Mouse (Mus musculus): ENCODE results near the gene Slc13a5. TPM values are rescaled to one million over a fixed set of nuclear protein-coding genes. Genes with fewer than 3 reads are reported as not detected.

Gene Slc13a5
- polyA plus RNA-seq, 1 experiment from 2014 or later = 0.10 TPM

DNA sequence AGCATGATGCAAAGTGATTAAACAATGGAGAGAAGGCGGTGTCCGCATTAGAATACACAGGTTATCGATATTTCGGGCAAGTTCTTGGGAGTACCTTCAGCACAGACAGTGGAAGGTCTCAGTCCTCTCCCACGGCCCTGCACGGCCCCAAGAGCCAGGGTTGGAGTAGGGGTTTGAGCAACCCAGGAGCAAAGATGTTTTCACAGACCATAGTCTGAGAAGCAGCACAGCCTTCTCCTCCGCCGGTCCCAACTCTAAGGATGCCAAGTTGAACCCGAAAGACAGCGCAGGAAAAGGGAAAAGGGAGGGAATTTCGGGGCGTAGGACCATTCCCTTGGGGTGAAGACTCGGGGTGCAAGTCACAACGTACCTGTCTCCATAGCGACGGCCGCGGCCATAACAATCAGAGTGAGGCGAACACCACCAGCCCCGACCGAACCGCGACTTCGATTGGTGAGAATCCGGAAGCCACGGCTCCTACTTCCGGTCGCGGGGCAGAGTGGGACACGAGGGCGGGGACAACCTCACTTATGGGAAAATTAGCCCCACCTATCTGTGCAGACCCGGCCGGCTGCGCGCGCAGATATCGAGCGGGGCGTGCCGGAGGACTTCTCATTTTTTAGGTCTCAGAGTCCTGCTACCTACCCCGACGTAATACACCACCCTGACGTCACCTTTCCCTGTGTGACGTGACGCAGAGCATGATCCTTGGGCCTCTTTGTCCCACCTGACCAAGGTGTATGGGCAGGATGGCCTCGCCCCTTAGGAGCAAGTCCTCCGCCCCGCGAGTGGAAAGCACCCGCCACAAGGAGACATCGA, 52.2 kb downstream of the Slc13a5 start:
- peak; percentile 100 for DNase-seq (ENCODE audit: low spot score)
- 1% methylated on average over 51 of the region's 51 CpGs for WGBS
- Histone ChIP-seq H3K4me1 (peaks cover 12% of the 10 kb centered on the region), H3K27ac (peak overlapping the region; percentile 87), H3K27me3 (ENCODE audit: low read depth, poor library complexity, severe bottlenecking) (no peaks in the 10 kb centered on the region), H3K9me3 (replicated peaks) (no peaks in the 10 kb centered on the region), H3K4me3 (peak overlapping the region; percentile 73), H3K36me3 (peaks cover 32% of the 10 kb centered on the region)

DNA sequence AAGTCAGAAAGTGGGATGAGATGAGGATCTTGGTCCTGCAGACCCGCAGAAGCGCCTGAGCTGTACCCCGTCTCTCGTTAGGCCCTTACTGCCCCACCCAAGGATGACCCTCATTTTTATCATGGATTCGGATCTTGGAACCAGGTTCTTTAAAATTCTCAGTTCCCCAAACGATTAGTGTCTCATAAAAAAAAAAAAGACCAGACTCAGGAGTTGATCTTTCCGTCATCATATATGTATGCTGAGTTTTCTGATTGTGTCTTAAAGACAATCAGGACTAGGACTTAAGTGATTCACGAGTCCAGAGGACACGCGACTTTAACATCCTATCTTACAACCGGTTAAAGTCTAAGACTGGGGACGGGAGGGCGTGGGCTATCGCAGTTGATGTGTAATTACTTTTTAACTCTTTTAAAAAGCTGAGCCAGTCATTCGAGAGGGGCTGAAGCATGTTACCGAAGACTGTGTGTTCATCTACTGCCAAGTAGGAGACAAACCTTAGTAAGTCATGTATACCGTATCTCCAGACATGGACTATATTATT, 59.1 kb downstream of the Slc13a5 start:
- Histone ChIP-seq H3K9me3 (replicated peaks) (no peaks in the 10 kb centered on the region), H3K27me3 (ENCODE audit: low read depth, poor library complexity, severe bottlenecking) (no peaks in the 10 kb centered on the region), H3K27ac (peak overlapping the region; percentile 91), H3K4me1 (peaks cover 23% of the 10 kb centered on the region), H3K36me3 (peaks cover 44% of the 10 kb centered on the region), H3K4me3 (peak overlapping the region; percentile 92)
- 20% methylated on average over 17 of the region's 17 CpGs for WGBS
- no peak for DNase-seq (ENCODE audit: low spot score)

GRCm38 (mm10) chr11:72207204-72207833, 59.7 kb downstream of the Slc13a5 start, which contains the start of the genes 4933427D14Rik and Txndc17:
TSS of gene 4933427D14Rik (minus strand) at chr11:72207459.
TSS of gene Txndc17 (plus strand) at chr11:72207547.
- Histone ChIP-seq H3K4me1 (peaks cover 23% of the 10 kb centered on the region), H3K4me3 (peak within 1 kb of the TSS; percentile 92), H3K36me3 (peaks cover 39% of the 10 kb centered on the region), H3K9me3 (replicated peaks) (no peaks in the 10 kb centered on the region), H3K27ac (peak within 1 kb of the TSS; percentile 91), H3K27me3 (ENCODE audit: low read depth, poor library complexity, severe bottlenecking) (no peaks in the 10 kb centered on the region)
- WGBS = under 1% methylated on average over 42 of the region's 42 CpGs
- DNase-seq (ENCODE audit: low spot score) = peak; percentile 92

GRCm38 (mm10) chr11:72206341-72207203, 60.5 kb downstream of the Slc13a5 start, which contains the start of gene Gm43951:
TSS of gene Gm43951 (minus strand) at chr11:72206840.
- Histone ChIP-seq H3K9me3 (replicated peaks) (no peaks in the 10 kb centered on the region), H3K4me3 (peak within 1 kb of the TSS; percentile 92), H3K36me3 (peaks cover 39% of the 10 kb centered on the region), H3K4me1 (peaks cover 23% of the 10 kb centered on the region), H3K27me3 (ENCODE audit: low read depth, poor library complexity, severe bottlenecking) (no peaks in the 10 kb centered on the region), H3K27ac (peak within 1 kb of the TSS; percentile 91)
- WGBS = under 1% methylated on average over 43 of the region's 43 CpGs
- DNase-seq (ENCODE audit: low spot score) = no peak

- no peak for DNase-seq (ENCODE audit: low spot score)
- Histone ChIP-seq H3K27me3 (ENCODE audit: low read depth, poor library complexity, severe bottlenecking) (no peaks in the 10 kb centered on the region), H3K36me3 (peaks cover 34% of the 10 kb centered on the region), H3K9me3 (replicated peaks) (no peaks in the 10 kb centered on the region), H3K4me3 (peak overlapping the region; percentile 92; the same call in 1 of the 2 replicates), H3K27ac (no peak overlapping the region), H3K4me1 (peaks cover 23% of the 10 kb centered on the region)
- WGBS = 88% methylated on average over 6 of the region's 6 CpGs
Measured at GRCm38 (mm10) chr11:72205256-72205655, 61.8 kb downstream of the Slc13a5 start.

GRCm38 (mm10) chr11:72203440-72203839, 63.6 kb downstream of the Slc13a5 start:
- Histone ChIP-seq H3K27ac (no peak overlapping the region), H3K4me1 (peaks cover 23% of the 10 kb centered on the region), H3K27me3 (ENCODE audit: low read depth, poor library complexity, severe bottlenecking) (no peaks in the 10 kb centered on the region), H3K36me3 (peaks cover 32% of the 10 kb centered on the region), H3K4me3 (no peak overlapping the region), H3K9me3 (replicated peaks) (no peaks in the 10 kb centered on the region)
- WGBS = 81% methylated on average over 1 of the region's 1 CpGs
- DNase-seq (ENCODE audit: low spot score) = no peak

DNA sequence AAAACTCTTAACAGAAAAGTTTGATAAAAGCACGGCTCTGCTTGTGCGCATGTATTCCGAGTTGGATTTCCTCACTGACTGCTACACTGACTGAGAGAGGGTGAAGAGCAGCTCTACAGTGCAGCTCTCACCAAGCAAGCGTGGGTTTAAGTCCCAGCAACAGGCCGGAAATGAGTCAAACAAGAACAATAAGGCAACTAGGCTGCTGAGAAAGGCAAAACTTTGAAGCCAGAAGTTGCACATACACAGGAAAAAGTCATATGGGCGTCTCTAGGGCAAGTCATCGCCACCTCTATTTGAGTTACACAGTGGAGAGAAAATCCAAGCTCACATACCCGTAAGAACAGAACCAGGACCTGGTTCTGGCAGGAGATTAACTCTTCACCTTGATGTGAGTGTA, 70.5 kb downstream of the Slc13a5 start:
- Histone ChIP-seq H3K4me1 (no peaks in the 10 kb centered on the region), H3K4me3 (no peak overlapping the region), H3K9me3 (replicated peaks) (no peaks in the 10 kb centered on the region), H3K27ac (no peak overlapping the region), H3K27me3 (ENCODE audit: low read depth, poor library complexity, severe bottlenecking) (no peaks in the 10 kb centered on the region), H3K36me3 (peaks cover 77% of the 10 kb centered on the region)
- DNase-seq (ENCODE audit: low spot score) = no peak
- WGBS = 89% methylated on average over 8 of the region's 8 CpGs

- no peak for DNase-seq (ENCODE audit: low spot score)
- WGBS = 99% methylated on average over 2 of the region's 2 CpGs
- H3K4me1 ChIP-seq = no peaks in the 10 kb centered on the region
- H3K27ac ChIP-seq = no peak overlapping the region
- peaks cover 87% of the 10 kb centered on the region for H3K36me3 ChIP-seq
- H3K4me3 ChIP-seq = no peak overlapping the region
- H3K27me3 ChIP-seq (ENCODE audit: low read depth, poor library complexity, severe bottlenecking) = no peaks in the 10 kb centered on the region
- H3K9me3 ChIP-seq (replicated peaks) = no peaks in the 10 kb centered on the region
Measured at GRCm38 (mm10) chr11:72194259-72194658, 72.8 kb downstream of the Slc13a5 start.

Other genes with a start within 250 kb of the Slc13a5 start
- gene Aipl1, start 229.7 kb downstream of the Slc13a5 start, polyA plus RNA-seq (2016; fragmentation: Nextera tagmentation; extraction: Ambion mirVana) = 0.33 and 0.39 TPM in 2 replicates
- gene Pimreg, start 225.2 kb downstream of the Slc13a5 start, polyA plus RNA-seq (2016; fragmentation: Nextera tagmentation; extraction: Ambion mirVana) = 192 and 213 TPM in 2 replicates
- gene Pitpnm3, start 131.4 kb downstream of the Slc13a5 start, polyA plus RNA-seq (2016; fragmentation: Nextera tagmentation; extraction: Ambion mirVana) = 0.03 and 0.04 TPM in 2 replicates
- gene Gm43951, start 60.4 kb downstream of the Slc13a5 start, polyA plus RNA-seq (2016; fragmentation: Nextera tagmentation; extraction: Ambion mirVana) = 0.68 and 0.83 TPM in 2 replicates
- gene 4933427D14Rik, start 59.8 kb downstream of the Slc13a5 start, polyA plus RNA-seq (2016; fragmentation: Nextera tagmentation; extraction: Ambion mirVana) = 11.7 and 13.2 TPM in 2 replicates
- gene Txndc17, start 59.7 kb downstream of the Slc13a5 start, polyA plus RNA-seq (2016; fragmentation: Nextera tagmentation; extraction: Ambion mirVana) = 190 and 199 TPM in 2 replicates
- gene Med31, start 51.6 kb downstream of the Slc13a5 start, polyA plus RNA-seq (2016; fragmentation: Nextera tagmentation; extraction: Ambion mirVana) = 44.7 and 47.4 TPM in 2 replicates
- 2.5 and 4.1 TPM in 2 replicates for gene Xaf1, start 34.4 kb upstream of the Slc13a5 start, polyA plus RNA-seq (2016; fragmentation: Nextera tagmentation; extraction: Ambion mirVana)
- gene Fbxo39, start 47.2 kb upstream of the Slc13a5 start, polyA plus RNA-seq (2016; fragmentation: Nextera tagmentation; extraction: Ambion mirVana) = not detected in 2 replicates
- 5.0 and 5.4 TPM in 2 replicates for gene Tekt1, start 95.2 kb upstream of the Slc13a5 start, polyA plus RNA-seq (2016; fragmentation: Nextera tagmentation; extraction: Ambion mirVana)
- gene Smtnl2, start 144.5 kb upstream of the Slc13a5 start, polyA plus RNA-seq (2016; fragmentation: Nextera tagmentation; extraction: Ambion mirVana) = 11.7 and 14.2 TPM in 2 replicates
- 0.08 TPM in 1 of 2 replicates, not detected in the other for gene Ggt6, start 168.3 kb upstream of the Slc13a5 start, polyA plus RNA-seq (2016; fragmentation: Nextera tagmentation; extraction: Ambion mirVana)
- gene Mybbp1a, start 174.1 kb upstream of the Slc13a5 start, polyA plus RNA-seq (2016; fragmentation: Nextera tagmentation; extraction: Ambion mirVana) = 234 and 274 TPM in 2 replicates
- gene Spns2, start 222.7 kb upstream of the Slc13a5 start, polyA plus RNA-seq (2016; fragmentation: Nextera tagmentation; extraction: Ambion mirVana) = 2.8 and 3.0 TPM in 2 replicates

All from limb, embryonic 10.5 days (tissue).